ENCODE assay signal across 8 mouse cellular contexts in genomic region chr3:96081006-96081405, GRCm38 (mm10). TPM values are rescaled to one million over a fixed set of nuclear protein-coding genes. Genes with fewer than 3 reads are reported as not detected.
DNase-seq lines count a peak whose midpoint lies in the region; ATAC-seq lines count a peak whose summit lies in the region.

No protein-coding gene starts in this region.

- ATAC-seq in midbrain, embryonic 14.5 days (ENCODE audit: low FRiP score, low TSS enrichment) = no peak
- no peak for ATAC-seq in midbrain, embryonic 13.5 days
- ATAC-seq in granulocyte monocyte progenitor cell, adult 5-6 weeks (replicated peaks; ENCODE audit: poor library complexity, severe bottlenecking) = peak; percentile 63

- H3K27me3 ChIP-seq in midbrain, embryonic 14.5 days (ENCODE audit: control insufficient read depth, insufficient read depth, low read length) = no peaks in the 10 kb centered on the region
- no peaks in the 10 kb centered on the region for H3K27me3 ChIP-seq in midbrain, embryonic 13.5 days

- no peak overlapping the region for H3K27ac ChIP-seq in midbrain, embryonic 14.5 days (replicated peaks; ENCODE audit: low read depth, low read length)
- no peak overlapping the region for H3K27ac ChIP-seq in midbrain, embryonic 13.5 days

- WGBS in midbrain, embryonic 14.5 days = 50% methylated on average over 1 of the region's 1 CpGs
- WGBS in midbrain, embryonic 13.5 days = 70% methylated on average over 1 of the region's 1 CpGs

- H3K9ac ChIP-seq in midbrain, embryonic 14.5 days (replicated peaks; ENCODE audit: low read length) = no peak overlapping the region
- H3K9ac ChIP-seq in midbrain, embryonic 13.5 days (replicated peaks) = no peak overlapping the region

- DNase-seq in adrenal gland, postnatal 36 days = peak; percentile 17 to 40
- DNase-seq in adrenal gland, postnatal 4 days (ENCODE audit: low spot score in 2 of 2) = no peak
- peak; percentile 36 for DNase-seq in midbrain, embryonic 14.5 days
- DNase-seq in retina, embryonic 14.5 days (ENCODE audit: low spot score) = peak; percentile 60
- no peak for DNase-seq in left cerebral cortex, adult 8-10 months (ENCODE audit: low spot score in 2 of 2)
- no peak for DNase-seq in left cerebral cortex, adult 11 months (ENCODE audit: low spot score)

- no peaks in the 10 kb centered on the region for H3K9me3 ChIP-seq in midbrain, embryonic 14.5 days (ENCODE audit: control insufficient read depth, low read length)
- no peaks in the 10 kb centered on the region for H3K9me3 ChIP-seq in midbrain, embryonic 13.5 days

- no peak overlapping the region for H3K4me2 ChIP-seq in midbrain, embryonic 14.5 days (ENCODE audit: low read length)
- H3K4me2 ChIP-seq in midbrain, embryonic 13.5 days (replicated peaks) = no peak overlapping the region

- H3K36me3 ChIP-seq in midbrain, embryonic 14.5 days (ENCODE audit: control insufficient read depth, insufficient read depth, low read length) = no peaks in the 10 kb centered on the region
- no peaks in the 10 kb centered on the region for H3K36me3 ChIP-seq in midbrain, embryonic 13.5 days

- H3K4me3 ChIP-seq in midbrain, embryonic 14.5 days (replicated peaks; ENCODE audit: low read depth, low read length) = no peak overlapping the region
- H3K4me3 ChIP-seq in midbrain, embryonic 13.5 days (replicated peaks) = no peak overlapping the region

- no peaks in the 10 kb centered on the region for H3K4me1 ChIP-seq in midbrain, embryonic 14.5 days (ENCODE audit: control insufficient read depth, insufficient read depth, low read length)
- no peaks in the 10 kb centered on the region for H3K4me1 ChIP-seq in midbrain, embryonic 13.5 days (replicated peaks)

RNA-seq across cellular contexts. Expression of gene Vps45, which starts 22.7 kb away (rescaled TPM):
- 10 to 100 TPM; 30.6 to 34.7 TPM for total RNA-seq in adrenal gland, postnatal 36 days (2021)
- 10 to 100 TPM; 32.9 to 39.4 TPM for total RNA-seq in adrenal gland, postnatal 4 days (2021)
- 46.4 and 54.6 TPM in 2 replicates for polyA plus RNA-seq in midbrain, embryonic 14.5 days (2014; fragmentation: Nextera tagmentation; extraction: Ambion mirVana)
- polyA plus RNA-seq in midbrain, embryonic 13.5 days (2015; fragmentation: Nextera tagmentation; extraction: Ambion mirVana) = 63.7 and 67.4 TPM in 2 replicates
- total RNA-seq in granulocyte monocyte progenitor cell, adult 5-6 weeks (2014; fragmentation: Nextera tagmentation) = 16.8 and 56.2 TPM in 2 replicates
- 13.1 and 13.6 TPM in 2 replicates for total RNA-seq in granulocyte monocyte progenitor cell, adult 5-6 weeks (2017)
- 10 to 100 TPM; 44.9 to 55.2 (median 50.3) TPM for total RNA-seq in left cerebral cortex, adult 8-10 months (2022)

RNA-seq across cellular contexts. Expression of gene Otud7b, which starts 23.3 kb away (rescaled TPM):
- 10 to 100 TPM; 34.5 to 39.3 TPM for total RNA-seq in adrenal gland, postnatal 36 days (2021)
- 10 to 100 TPM; 35.4 to 43.6 TPM for total RNA-seq in adrenal gland, postnatal 4 days (2021)
- 5.3 and 6.1 TPM in 2 replicates for polyA plus RNA-seq in midbrain, embryonic 14.5 days (2014; fragmentation: Nextera tagmentation; extraction: Ambion mirVana)
- 10.2 and 11.4 TPM in 2 replicates for polyA plus RNA-seq in midbrain, embryonic 13.5 days (2015; fragmentation: Nextera tagmentation; extraction: Ambion mirVana)
- total RNA-seq in granulocyte monocyte progenitor cell, adult 5-6 weeks (2014; fragmentation: Nextera tagmentation) = 3.4 and 6.1 TPM in 2 replicates
- 8.8 and 12.5 TPM in 2 replicates for total RNA-seq in granulocyte monocyte progenitor cell, adult 5-6 weeks (2017)
- 10 to 100 TPM; 33.4 to 40.7 (median 38.5) TPM for total RNA-seq in left cerebral cortex, adult 8-10 months (2022)

Comparison
In these comparisons a context has a peak if more than half of its experiments do, and no peak if none do; other contexts are left out.
1. DNase-seq: peak in adrenal gland, postnatal 36 days (2 of 2), midbrain, embryonic 14.5 days (single experiment) and retina, embryonic 14.5 days (single experiment); none in adrenal gland, postnatal 4 days (0 of 2), left cerebral cortex, adult 8-10 months (0 of 2) and left cerebral cortex, adult 11 months (single experiment).